Mouse (Mus musculus) natural killer cell, adult 2 months (primary cell): Measurements from ENCODE around the gene Kalrn.
A peak's percentile ranks its signal among the peaks of the same experiment; 100 is the strongest.

Experiments used
- DNase-seq, 2 experiments: peaks; one replicate each; pipeline ENCODE4 v3.0.0; 2022; ENCODE audit warnings: low spot score in 2 of 2

The Kalrn gene

DNA sequence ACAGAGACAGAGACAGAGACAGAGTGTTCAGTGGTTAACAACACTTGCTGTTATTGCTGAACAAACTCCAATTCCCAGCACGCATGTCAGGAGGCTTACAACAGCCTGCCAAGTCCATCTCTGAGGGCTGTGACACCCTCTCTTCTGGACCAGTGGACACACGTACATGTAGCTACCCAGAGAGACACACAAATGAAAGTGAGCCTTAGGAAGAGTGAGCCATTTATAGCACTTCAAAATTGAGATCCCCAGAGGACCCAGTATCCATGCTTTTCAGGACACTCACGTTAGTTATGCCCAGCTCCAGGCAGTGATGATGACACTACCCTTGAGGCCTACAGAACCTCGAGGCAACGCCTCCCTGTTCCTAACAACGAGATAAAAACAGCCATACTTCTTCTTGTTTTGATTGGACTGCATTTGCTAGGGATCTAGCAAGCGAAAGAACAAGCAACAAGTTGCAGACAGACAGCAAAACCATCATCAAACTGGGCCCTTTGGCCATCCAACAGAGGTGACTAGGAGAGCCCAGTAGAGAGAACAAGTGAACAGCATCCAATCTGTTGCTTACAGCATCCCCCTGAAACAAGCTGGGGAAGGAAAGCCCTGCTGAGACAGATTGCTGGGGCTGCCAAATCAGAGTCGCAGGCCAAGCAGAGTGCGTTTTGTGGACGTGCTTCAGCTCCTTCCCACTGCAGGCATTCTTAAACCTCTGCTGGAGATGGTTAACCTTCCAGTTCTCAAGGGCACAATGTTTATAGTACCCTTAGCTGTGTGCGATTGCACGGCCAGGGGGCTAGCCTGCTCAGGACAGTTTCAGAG is 634.8 kb downstream of the Kalrn start:
- no peak for DNase-seq

DNA sequence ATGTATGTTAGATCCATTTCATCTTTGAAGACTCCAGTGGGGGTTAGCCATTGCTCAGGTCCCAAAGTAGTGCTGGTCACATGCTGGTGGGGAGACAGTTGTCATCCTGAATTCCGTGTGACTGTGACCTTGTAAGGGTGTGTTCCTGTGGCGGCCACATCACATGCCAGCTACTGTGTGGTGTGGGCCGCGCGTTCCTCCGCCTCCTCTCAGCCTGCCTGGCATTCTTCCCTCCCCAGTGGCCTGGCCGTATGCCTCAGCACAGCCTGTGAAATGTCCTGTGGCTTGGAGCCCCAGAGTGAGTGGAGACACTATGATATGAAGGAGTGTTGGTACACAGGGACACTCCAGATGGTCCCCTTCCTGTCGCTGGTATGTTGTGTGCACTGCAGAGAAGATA is 635.8 kb downstream of the Kalrn start:
- DNase-seq = no peak

DNA sequence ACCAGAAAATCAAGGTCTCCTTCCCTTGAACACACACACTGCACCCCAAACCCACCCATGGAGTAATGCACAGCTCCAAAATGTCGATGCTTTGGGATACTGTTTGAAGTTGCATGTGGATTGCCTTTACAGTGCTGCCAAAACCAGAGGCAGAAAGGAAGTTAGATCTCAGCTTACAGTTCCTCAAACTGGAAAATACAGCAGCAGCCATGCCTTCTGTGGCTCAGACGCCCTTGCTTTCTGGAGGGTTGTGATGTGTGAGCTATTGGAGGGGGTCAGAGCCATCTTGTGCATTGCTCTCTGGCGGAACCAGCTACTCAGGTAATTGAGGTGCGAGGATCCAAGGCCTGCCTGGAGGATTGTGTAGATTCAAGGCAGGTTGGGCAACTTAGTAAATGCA is 636.4 kb downstream of the Kalrn start:
- no peak for DNase-seq

DNA sequence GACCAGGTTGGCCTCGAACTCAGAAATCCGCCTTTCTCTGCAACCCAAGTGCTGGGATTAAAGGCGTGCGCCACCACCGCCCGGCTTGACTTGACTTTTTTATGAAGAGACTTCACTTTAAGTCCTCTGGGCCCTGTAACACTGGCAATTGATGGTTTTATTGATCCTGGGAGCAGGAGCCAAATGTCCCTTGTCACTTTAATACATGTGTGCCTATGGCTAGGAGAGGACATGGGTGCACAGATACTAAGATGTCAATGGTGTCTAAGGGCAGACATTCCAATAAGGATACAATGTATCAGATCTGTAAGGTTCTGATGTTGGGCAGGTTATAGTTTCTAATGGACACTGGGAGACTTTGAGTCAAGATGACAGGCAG is 637.9 kb downstream of the Kalrn start:
- no peak for DNase-seq

DNA sequence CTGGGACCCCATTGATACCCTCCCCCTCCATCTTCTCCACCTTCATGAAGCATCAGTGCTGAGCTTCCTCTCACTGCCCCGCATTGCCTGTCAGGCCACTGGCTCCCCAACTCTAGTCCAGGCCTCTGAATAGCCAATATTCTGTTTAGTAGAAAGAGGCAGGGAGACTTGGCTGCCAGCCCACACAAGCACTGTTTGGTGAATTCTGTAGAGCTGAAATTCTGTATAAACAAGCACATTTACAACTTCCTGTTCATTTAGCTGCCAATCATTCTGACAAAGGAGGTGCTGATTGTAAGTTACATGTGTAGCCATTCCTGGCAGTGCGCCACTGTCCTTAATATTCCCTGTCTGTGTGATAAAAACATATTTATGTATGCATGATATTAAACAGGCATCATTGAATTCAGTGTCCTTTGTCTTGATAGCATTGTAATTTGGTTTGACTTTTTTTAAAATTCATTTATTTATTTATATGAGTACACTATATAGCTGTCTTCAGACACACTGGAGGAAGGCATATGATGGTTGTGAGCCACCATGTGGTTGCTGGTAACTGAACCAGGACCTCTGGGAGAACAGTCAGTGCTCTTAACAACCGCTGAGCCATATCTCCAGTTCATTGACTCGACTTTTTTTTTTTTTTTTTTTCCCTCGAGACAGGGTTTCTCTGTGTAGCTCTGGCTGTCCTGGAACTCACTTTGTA is 638.5 kb downstream of the Kalrn start:
- DNase-seq = no peak

DNA sequence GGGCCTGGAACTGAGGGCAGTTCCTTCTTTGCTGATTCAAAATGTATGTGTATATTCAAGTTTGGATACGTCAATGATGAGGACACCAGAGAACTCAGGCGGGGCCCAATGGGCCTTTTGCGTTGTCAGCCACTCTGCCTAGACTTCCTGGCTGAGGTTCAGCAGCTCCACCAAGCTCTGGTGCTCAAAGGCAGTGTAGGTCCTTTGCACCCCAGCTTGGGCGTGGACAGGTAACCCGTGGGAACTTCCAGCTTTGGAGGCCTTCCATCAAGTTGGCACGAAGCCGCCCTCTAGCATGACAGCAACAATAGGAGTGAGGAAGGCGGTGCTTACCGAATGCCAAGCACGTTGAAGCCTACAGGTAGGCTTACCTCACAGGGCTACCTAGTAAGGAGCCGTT is 639.9 kb downstream of the Kalrn start:
- DNase-seq = no peak

DNA sequence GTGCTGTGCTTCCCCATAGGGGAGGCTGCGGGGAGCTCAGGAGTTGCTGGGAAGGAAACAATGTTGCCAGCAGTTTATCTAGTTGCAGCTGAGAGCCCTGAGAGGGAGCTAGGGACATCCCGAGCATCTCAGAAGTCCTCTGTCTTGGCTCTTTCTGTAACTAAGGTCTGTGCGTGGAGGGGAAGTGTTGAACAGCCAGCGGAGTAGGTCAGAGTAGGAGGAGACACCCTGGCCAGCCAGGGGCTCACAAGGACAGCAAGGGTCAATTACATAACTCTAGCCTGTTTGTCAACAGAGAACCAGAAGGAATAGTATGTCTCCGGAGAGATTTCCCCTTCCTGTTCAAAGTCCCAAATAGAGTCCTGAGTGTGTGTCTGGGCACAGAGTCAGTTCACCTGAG is 641.2 kb downstream of the Kalrn start:
- no peak for DNase-seq

DNA sequence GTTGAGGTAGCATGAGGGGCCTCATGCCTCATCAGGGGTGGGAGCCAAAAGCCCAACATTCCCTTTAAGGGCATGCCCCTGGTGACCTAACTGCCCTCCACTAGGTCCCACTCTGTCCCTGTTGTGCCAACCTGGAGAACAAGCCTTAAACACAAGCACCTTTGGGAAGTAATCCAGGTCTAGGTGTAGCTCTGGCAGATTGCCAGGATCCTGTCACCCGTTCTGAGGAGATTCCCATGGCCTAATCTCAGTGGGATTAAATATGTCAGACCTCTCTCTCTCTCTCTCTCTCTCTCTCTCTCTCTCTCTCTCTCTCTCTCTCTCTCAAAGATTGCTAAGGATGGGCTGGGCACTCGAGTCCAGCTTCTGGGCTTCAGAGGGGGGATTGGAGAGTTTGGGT is 641.6 kb downstream of the Kalrn start:
- DNase-seq = no peak

DNA sequence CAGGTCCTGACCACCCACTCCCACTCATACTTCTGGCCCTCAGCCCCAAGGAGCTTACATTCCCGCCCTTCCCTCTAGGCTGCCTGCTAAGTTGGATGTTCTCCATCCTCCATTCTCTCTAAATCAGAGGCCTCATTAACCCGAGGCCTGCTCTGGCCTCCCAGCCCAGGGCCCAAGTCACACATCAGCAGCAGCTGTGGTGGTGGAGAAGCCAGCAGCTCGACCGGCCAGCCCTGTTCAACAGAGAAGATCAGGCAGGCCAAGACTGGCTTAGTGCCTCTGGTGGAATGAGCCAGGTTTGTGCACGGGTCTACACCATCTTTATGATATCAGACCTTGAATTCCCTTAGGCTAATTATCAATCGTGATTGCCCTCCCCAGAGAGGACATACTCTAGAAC is 642.5 kb downstream of the Kalrn start:
- no peak for DNase-seq

DNA sequence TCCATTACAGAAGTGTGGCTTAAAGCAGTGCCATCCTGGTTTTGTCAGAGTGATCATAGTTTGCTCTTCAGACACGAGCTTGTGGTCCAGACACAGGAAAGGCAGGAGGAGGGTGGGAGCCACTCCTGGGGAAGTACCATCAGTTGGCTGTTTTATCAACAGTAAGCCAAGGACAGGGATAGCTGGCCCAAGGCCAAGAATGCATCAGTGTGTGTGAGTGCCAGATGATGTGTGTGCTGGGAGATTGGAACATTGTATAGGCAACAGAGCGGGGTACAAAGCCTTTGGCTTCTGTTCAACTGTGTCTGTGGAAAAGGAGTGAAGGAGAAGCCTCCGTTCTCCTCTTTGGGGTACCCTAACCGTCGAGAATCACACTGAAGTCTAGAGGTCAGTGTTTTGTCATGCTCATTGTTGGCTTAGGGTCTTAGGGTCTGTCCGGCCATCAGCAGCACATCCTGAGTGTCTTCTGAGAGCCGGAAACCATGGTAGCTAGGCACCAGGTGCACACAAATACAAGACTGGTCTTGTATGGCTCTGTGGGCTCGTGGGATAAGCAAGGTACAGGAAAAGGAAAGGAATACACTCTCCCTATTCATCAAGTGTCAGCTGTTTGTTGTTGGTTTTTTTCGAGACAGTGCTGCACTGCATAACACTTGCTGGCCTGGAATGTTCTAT is 644.4 kb downstream of the Kalrn start:
- no peak for DNase-seq

DNA sequence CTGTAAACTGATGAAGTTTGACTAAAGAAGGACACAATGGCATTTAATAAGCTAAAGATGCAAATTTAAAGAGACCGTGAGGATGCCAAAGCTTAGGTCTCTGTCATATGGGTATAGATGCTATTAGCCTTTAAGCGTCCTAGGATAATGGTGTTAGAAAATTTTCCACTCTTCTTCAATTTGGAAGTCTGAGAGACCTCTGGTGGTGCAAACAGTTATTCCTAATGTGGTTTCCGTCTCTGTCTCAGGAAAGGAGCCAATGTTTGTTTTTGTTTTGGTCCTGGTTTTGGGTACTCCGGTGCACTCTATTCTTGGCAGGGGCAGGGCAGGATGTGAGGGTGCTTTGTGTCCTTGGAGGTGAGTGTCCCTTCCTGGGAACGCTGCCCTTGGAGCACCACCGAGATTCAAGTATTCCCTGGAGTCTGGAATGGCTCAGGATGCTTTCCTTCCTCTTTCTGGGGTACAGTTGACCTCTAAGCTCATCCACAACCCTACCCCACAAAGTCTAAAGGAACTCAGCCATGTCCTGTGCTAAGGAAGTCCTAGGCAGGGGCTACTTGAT is 646.0 kb downstream of the Kalrn start:
- no peak for DNase-seq

DNA sequence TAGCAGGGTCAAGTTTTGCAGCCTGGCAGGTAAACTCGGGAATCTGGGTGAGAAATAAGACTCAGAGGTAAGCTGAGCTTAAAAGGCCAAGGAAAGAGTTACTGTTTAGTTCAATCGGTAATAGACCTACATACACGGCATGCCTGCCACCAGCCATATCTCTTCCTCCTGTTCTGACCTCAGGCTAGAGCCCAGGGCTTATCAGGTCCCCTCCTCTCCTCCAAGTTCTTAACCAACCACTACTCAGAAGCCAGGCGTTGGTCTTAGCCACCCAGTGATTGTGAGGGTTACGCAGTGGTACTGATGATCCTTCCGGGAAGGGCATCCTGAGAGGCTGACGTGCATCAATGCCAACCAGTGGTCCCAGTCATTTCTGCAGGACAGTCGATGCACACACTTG is 649.6 kb downstream of the Kalrn start:
- no peak for DNase-seq

DNA sequence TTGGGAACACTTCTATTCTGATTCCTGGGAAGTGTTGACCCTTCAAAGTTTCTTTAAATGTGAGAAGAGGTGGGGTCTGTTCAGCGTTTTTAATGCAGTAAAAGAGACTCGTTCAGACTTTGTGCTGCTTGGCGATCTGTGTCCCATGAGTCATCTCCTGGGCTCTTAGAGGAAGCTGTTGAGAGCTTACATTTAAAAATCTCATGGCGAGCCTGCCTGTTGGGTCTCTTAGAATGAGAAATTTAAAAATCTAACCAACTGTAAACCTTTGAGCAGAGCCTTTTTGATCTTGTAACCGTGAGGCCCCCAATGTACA is 650.4 kb downstream of the Kalrn start:
- DNase-seq = no peak

DNA sequence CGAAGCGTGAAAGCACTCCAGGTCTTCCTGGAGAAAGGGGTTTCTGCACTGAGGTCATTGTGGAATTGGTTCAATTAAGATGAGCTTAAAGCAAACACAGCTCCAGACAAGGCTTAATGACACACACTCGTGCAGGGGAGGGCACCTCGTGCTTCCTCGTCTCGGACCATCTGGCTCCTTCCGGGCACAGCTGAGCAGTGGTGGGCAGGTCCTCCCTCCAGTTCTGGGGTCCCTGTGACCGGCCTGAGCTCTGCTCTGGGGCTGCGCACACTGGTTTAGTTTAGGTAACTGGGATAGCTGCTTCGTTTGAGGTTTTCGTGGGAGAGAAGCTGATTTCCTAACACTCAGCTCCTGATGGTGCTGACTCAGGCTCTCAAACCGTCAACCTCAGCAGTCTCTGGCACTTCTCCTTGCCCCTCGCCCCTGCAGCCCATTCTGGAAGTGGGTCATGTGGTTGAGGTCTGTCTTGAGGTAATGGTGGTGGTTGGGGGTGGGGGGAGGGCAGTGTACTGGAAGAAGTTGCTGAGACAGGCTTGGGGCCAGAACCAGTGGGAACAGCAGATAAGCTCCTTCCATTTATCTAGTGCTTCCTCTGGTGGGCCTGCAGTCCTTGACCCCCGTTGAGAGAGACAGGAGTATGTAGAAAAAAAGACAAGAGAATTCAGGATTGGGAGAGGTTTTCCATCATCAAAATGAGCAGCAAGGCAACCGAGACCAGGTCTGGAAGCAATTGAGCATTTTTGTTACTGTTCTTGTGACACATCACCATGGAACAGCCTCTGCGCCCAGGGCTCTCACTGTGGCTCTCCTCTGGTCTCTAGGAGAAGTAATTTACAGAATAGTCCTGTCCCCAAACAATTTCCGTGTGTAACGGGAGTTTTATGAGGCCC is 651.0 kb downstream of the Kalrn start:
- DNase-seq = peak in 1 of 2 experiments; percentile 26

DNA sequence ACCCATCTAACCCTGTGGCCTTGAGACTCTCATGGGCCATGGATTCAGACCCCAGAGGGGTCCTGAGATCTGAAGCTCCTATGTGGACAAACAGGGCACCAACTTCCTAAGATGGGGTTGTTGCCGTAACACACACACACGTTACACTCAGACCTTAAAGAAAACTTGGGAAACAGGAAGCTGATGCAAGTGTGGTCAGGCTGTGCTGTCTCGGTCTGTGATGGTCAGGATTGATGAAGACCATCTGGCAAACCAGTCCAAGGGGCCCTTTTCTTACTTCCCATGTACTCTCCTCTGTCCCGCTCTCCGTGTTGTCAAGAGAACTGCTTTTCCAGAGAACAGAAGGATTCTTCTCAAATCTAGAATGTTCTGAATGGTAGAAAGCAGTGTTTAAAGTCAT is 651.8 kb downstream of the Kalrn start:
- no peak for DNase-seq
